ENCODE assay signal across 27 mouse cellular contexts in genomic region chr1:40321824-40322223, GRCm38 (mm10). TPM values are rescaled to one million over a fixed set of nuclear protein-coding genes. Genes with fewer than 3 reads are reported as not detected.
A peak's percentile ranks its signal among the peaks of the same experiment; 100 is the strongest.
DNase-seq lines count a peak whose midpoint lies in the region; ATAC-seq and TF ChIP-seq lines count a peak whose summit lies in the region.
"Had no signal": no experiment of that assay in that cellular context is flagged by ENCODE, and none has a peak within 500 bp of the region (broad histone marks: within the 10 kb centered on the region; RNA-seq: fewer than 3 reads in every experiment).

No protein-coding gene starts in this region.

- no peak for TF ChIP-seq POLR2A in MEL (IDR thresholded peaks at IDR 0.05; ENCODE audit: control insufficient read depth in 1 of 2, insufficient read depth in 1 of 2, low read depth in 1 of 2, low read length in 2 of 2, poor library complexity in 1 of 2)

- H3K4me3 ChIP-seq in liver, postnatal 0 days (ENCODE audit: low read depth, low read length): no peak overlapping the region
- no peak overlapping the region for H3K4me3 ChIP-seq in liver, embryonic 11.5 days (ENCODE audit: low read depth, low read length)
- H3K4me3 ChIP-seq in MEL (ENCODE audit: control insufficient read depth in 1 of 2, insufficient read depth in 1 of 2, low read depth in 2 of 2, low read length in 2 of 2): no peak overlapping the region
- H3K4me3 ChIP-seq: erythroblast, embryonic 14.5 days; heart, embryonic 10.5 days; heart, embryonic 15.5 days; hindbrain, embryonic 15.5 days; limb, embryonic 10.5 days; limb, embryonic 15.5 days; neural tube, embryonic 13.5 days; stomach, embryonic 15.5 days had no signal

- no peaks in the 10 kb centered on the region for H3K27me3 ChIP-seq in liver, postnatal 0 days (ENCODE audit: insufficient read depth, low read length)
- peaks cover 7% of the 10 kb centered on the region for H3K27me3 ChIP-seq in liver, embryonic 11.5 days (replicated peaks; ENCODE audit: control insufficient read depth, insufficient read depth, low read length)
- H3K27me3 ChIP-seq in MEL (ENCODE audit: control insufficient read depth in 1 of 2, insufficient read depth in 2 of 2, low read length in 2 of 2): no peaks in the 10 kb centered on the region

- no peaks in the 10 kb centered on the region for H3K79me2 ChIP-seq in MEL (ENCODE audit: control insufficient read depth, insufficient read depth, low read length, poor library complexity)

- TF ChIP-seq RAD21 in MEL (IDR thresholded peaks at IDR 0.05; ENCODE audit: low read depth, low read length): no peak

- TF ChIP-seq CTCF in liver, postnatal 0 days (IDR thresholded peaks at IDR 0.05; ENCODE audit: low read depth): no peak
- TF ChIP-seq CTCF in MEL (IDR thresholded peaks at IDR 0.05 in 2 of 3, conservative IDR thresholded peaks at IDR 0.05 in 1 of 3; ENCODE audit: control insufficient read depth in 1 of 3, insufficient read depth in 1 of 3, low read depth in 2 of 3, low read length in 3 of 3, poor library complexity in 1 of 3, severe bottlenecking in 1 of 3): no peak

- H3K4me2 ChIP-seq in liver, postnatal 0 days (ENCODE audit: low read depth, low read length): 0 out of 2 replicates have a peak overlapping the region, but pooled peaks have one; percentile 18
- H3K4me2 ChIP-seq in liver, embryonic 11.5 days: no peak overlapping the region
- H3K4me2 ChIP-seq: heart, embryonic 15.5 days; hindbrain, embryonic 15.5 days; limb, embryonic 15.5 days; neural tube, embryonic 13.5 days; stomach, embryonic 15.5 days had no signal

- 0 out of 2 replicates have a peak overlapping the region, but pooled peaks have one; percentile 21 for H3K9ac ChIP-seq in liver, postnatal 0 days (replicated peaks)
- no peak overlapping the region for H3K9ac ChIP-seq in liver, embryonic 11.5 days (ENCODE audit: low read depth, low read length)
- H3K9ac ChIP-seq in MEL (ENCODE audit: control insufficient read depth, low read depth, low read length, poor library complexity, severe bottlenecking): no peak overlapping the region
- H3K9ac ChIP-seq: forebrain, postnatal 0 days; heart, embryonic 15.5 days; hindbrain, embryonic 15.5 days; limb, embryonic 15.5 days; neural tube, embryonic 13.5 days; stomach, embryonic 15.5 days had no signal

- 0 out of 2 replicates have a peak, but pooled peaks have one; percentile 20 for ATAC-seq in liver, postnatal 0 days
- no peak for ATAC-seq in liver, embryonic 11.5 days (replicated peaks; ENCODE audit: low FRiP score)
- ATAC-seq in megakaryocyte progenitor cell, adult 5-6 weeks (replicated peaks; ENCODE audit: poor library complexity): peak; percentile 69
- ATAC-seq: inflammation-experienced regulatory T-cells, adult 6 months; midbrain, embryonic 16.5 days had no signal

- H3K4me1 ChIP-seq in liver, postnatal 0 days (ENCODE audit: insufficient read depth): peaks cover 40% of the 10 kb centered on the region
- no peaks in the 10 kb centered on the region; the same call in 1 of the 2 replicates for H3K4me1 ChIP-seq in liver, embryonic 11.5 days (replicated peaks; ENCODE audit: control insufficient read depth, insufficient read depth, low read length)
- H3K4me1 ChIP-seq in MEL (ENCODE audit: control insufficient read depth in 1 of 2, insufficient read depth in 2 of 2, low read length in 2 of 2): peaks cover 2 to 8% of the 10 kb centered on the region in 2 experiments; a peak in 2 of 4 replicates

- H3K36me3 ChIP-seq in liver, postnatal 0 days (replicated peaks; ENCODE audit: insufficient read depth, low read length): no peaks in the 10 kb centered on the region
- H3K36me3 ChIP-seq in liver, embryonic 11.5 days (ENCODE audit: control insufficient read depth, insufficient read depth, low read length): no peaks in the 10 kb centered on the region
- H3K36me3 ChIP-seq in MEL (ENCODE audit: control insufficient read depth in 1 of 2, insufficient read depth in 2 of 2, low read length in 2 of 2): peaks cover 0 to 4% of the 10 kb centered on the region in 2 experiments; a peak in 2 of 4 replicates
- H3K36me3 ChIP-seq: heart, embryonic 10.5 days; heart, embryonic 15.5 days; hindbrain, embryonic 15.5 days; limb, embryonic 10.5 days; limb, embryonic 15.5 days; neural tube, embryonic 13.5 days; stomach, embryonic 15.5 days had no signal

- TF ChIP-seq EP300 in liver, postnatal 0 days (IDR thresholded peaks at IDR 0.05; ENCODE audit: low read depth): no peak
- no peak for TF ChIP-seq EP300 in MEL (IDR thresholded peaks at IDR 0.05; ENCODE audit: low read depth in 1 of 2, low read length in 2 of 2)

- H3K9me3 ChIP-seq in liver, postnatal 0 days (ENCODE audit: low read length): no peaks in the 10 kb centered on the region
- no peaks in the 10 kb centered on the region for H3K9me3 ChIP-seq in liver, embryonic 11.5 days (ENCODE audit: control insufficient read depth, low read length)
- H3K9me3 ChIP-seq in MEL (replicated peaks; ENCODE audit: insufficient read depth, low read length): no peaks in the 10 kb centered on the region
- H3K9me3 ChIP-seq: heart, embryonic 10.5 days; heart, embryonic 15.5 days; hindbrain, embryonic 15.5 days; limb, embryonic 10.5 days; limb, embryonic 15.5 days; neural tube, embryonic 13.5 days; stomach, embryonic 15.5 days had no signal

- peak overlapping the region; percentile 29; the same call in 1 of the 2 replicates for H3K27ac ChIP-seq in liver, postnatal 0 days (ENCODE audit: low read depth)
- H3K27ac ChIP-seq in liver, embryonic 11.5 days (ENCODE audit: low read depth, low read length): no peak overlapping the region
- H3K27ac ChIP-seq in MEL (ENCODE audit: control insufficient read depth, low read depth, low read length): no peak overlapping the region
- H3K27ac ChIP-seq: heart, embryonic 10.5 days; heart, embryonic 15.5 days; hindbrain, embryonic 15.5 days; limb, embryonic 10.5 days; limb, embryonic 15.5 days; neural tube, embryonic 13.5 days; stomach, embryonic 15.5 days had no signal

- 30% methylated on average over 6 of the region's 6 CpGs for WGBS in liver, postnatal 0 days (ENCODE audit: insufficient replicate concordance)
- WGBS in liver, embryonic 11.5 days: 49% methylated on average over 6 of the region's 6 CpGs

- DNase-seq in liver, postnatal 0 days: no peak
- no peak for DNase-seq in liver, embryonic 11.5 days (ENCODE audit: low spot score)
- DNase-seq in MEL (ENCODE audit: low read depth, low spot score): peak; percentile 65
- peak; percentile 31 for DNase-seq in c-Kit-positive CD71-negative TER-119-negative erythroid progenitor cells, embryonic 14.5 days (ENCODE audit: low read depth)
- DNase-seq in right cerebral cortex, postnatal 25 days: no peak
- DNase-seq in spleen, postnatal 36 days (ENCODE audit: low spot score in 2 of 2): no peak
- no peak for DNase-seq in kidney, adult 9 months
- DNase-seq: adrenal gland, postnatal 10 days; B cell, adult 2 months; cerebellum, adult 18-20 months; forebrain, postnatal 0 days; heart, postnatal 4 days; kidney, adult 18-20 months; kidney, postnatal 4 days; lung, adult 2 months; lung, postnatal 4 days had no signal

TF ChIP-seq in MEL, 35 proteins besides CTCF, POLR2A, EP300 and RAD21:
- no peak for TF ChIP-seq ETS1 (IDR thresholded peaks at IDR 0.05; ENCODE audit: low read depth, low read length)
- no peak for TF ChIP-seq UBTF (IDR thresholded peaks at IDR 0.05; ENCODE audit: borderline replicate concordance, insufficient read depth, low read depth, low read length)
- TF ChIP-seq RCOR1 (IDR thresholded peaks at IDR 0.05; ENCODE audit: low read depth, low read length): no peak
- no peak for TF ChIP-seq MEF2A (IDR thresholded peaks at IDR 0.05; ENCODE audit: extremely low read depth, insufficient replicate concordance, low read depth, low read length, poor library complexity, severe bottlenecking)
- no peak for TF ChIP-seq NRF1 (IDR thresholded peaks at IDR 0.05; ENCODE audit: insufficient read depth, low read depth, low read length, poor library complexity, severe bottlenecking)

RNA-seq across cellular contexts. Expression of gene Il1rl2, which starts 2.6 kb away (rescaled TPM):
- 0.90 and 1.1 TPM in 2 replicates for polyA plus RNA-seq in liver, postnatal 0 days (2015; fragmentation: Nextera tagmentation; extraction: Ambion mirVana)
- 1.7 TPM in 2 replicates for polyA plus RNA-seq in liver, embryonic 11.5 days (2014; fragmentation: Nextera tagmentation; extraction: Ambion mirVana)
- total RNA-seq in MEL (2012; rRNA removed): 0.07 and 0.08 TPM in 2 replicates
- polyA plus RNA-seq in MEL (2012; ENCODE audit: insufficient read depth in 1 of 2, insufficient read length in 2 of 2, low read depth in 1 of 2, low replicate concordance in 2 of 2, missing spikeins in 1 of 2): under 1 TPM in 1 of 2 experiments, not detected in 1; 0.04 TPM
- 9.3 and 12.0 TPM in 2 replicates for total RNA-seq in megakaryocyte progenitor cell, adult 5-6 weeks (2015)
- total RNA-seq in megakaryocyte progenitor cell, adult 5-6 weeks (2017): 10.4 and 10.6 TPM in 2 replicates
- polyA plus RNA-seq: erythroblast, embryonic 14.5 days had no signal

Comparison
In these comparisons a context has a peak if more than half of its experiments do, and no peak if none do; other contexts are left out.
1. DNase-seq: peak in MEL (single experiment) and c-Kit-positive CD71-negative TER-119-negative erythroid progenitor cells, embryonic 14.5 days (single experiment); none in liver, postnatal 0 days (single experiment), liver, embryonic 11.5 days (single experiment), right cerebral cortex, postnatal 25 days (single experiment), spleen, postnatal 36 days (0 of 2) and kidney, adult 9 months (single experiment).